Mouse (Mus musculus) granulocyte monocyte progenitor cell, adult 5-6 weeks (primary cell): ENCODE results near the gene Banf2. TPM values are rescaled to one million over a fixed set of nuclear protein-coding genes. Genes with fewer than 3 reads are reported as not detected.
A peak's percentile ranks its signal among the peaks of the same experiment; 100 is the strongest.

Experiments used
- ATAC-seq: replicated peaks from 2 replicates; pipeline ENCODE4 v1.8.0; 2016; ENCODE audit warnings: mild to moderate bottlenecking, moderate TSS enrichment, inconsistent platforms; ENCODE audit not compliant: poor library complexity, severe bottlenecking
- total RNA-seq, 2 experiments: library from RNA; stranded (forward) in 1 of 2; stranded (reverse) in 1 of 2; fragments of 200-712, 200-1000 nt in 1 of 2; fragments of >200 nt in 1 of 2; fragmentation: Nextera tagmentation in 1 of 2; gene quantifications; 2 replicates each; pipeline ENCODE4 v1.2.3; 2014 to 2017

Banf2 gene
- total RNA-seq, 2 experiments from 2014 or later: not detected

GRCm38 (mm10) chr2:144019971-144020370 lies 12.9 kb upstream of the Banf2 start:
- no peak for ATAC-seq

- no peak for ATAC-seq
Observed at GRCm38 (mm10) chr2:144022441-144022840, 10.4 kb upstream of the Banf2 start.

- ATAC-seq: 0 out of 2 replicates have a peak, but pooled peaks have one; percentile 7
Observed at GRCm38 (mm10) chr2:144025361-144025760, 7.5 kb upstream of the Banf2 start.

- no peak for ATAC-seq
Observed at GRCm38 (mm10) chr2:144026456-144026855, 6.4 kb upstream of the Banf2 start.

- ATAC-seq: no peak
Observed at GRCm38 (mm10) chr2:144030791-144031190, 2.1 kb upstream of the Banf2 start.

GRCm38 (mm10) chr2:144044726-144045125 lies 11.9 kb downstream of the Banf2 start:
- ATAC-seq: no peak

- no peak for ATAC-seq
Observed at GRCm38 (mm10) chr2:144045756-144046560, 13.1 kb downstream of the Banf2 start.

GRCm38 (mm10) chr2:144046916-144047315 lies 14.1 kb downstream of the Banf2 start:
- ATAC-seq: peak; percentile 97

- ATAC-seq: no peak
Observed at GRCm38 (mm10) chr2:144050146-144050680, 17.4 kb downstream of the Banf2 start.

- ATAC-seq: no peak
Observed at GRCm38 (mm10) chr2:144050861-144051260, 18.0 kb downstream of the Banf2 start.

- ATAC-seq: no peak
Observed at GRCm38 (mm10) chr2:144052410-144053065, 19.7 kb downstream of the Banf2 start.

- no peak for ATAC-seq
Observed at GRCm38 (mm10) chr2:144057735-144058134, 24.9 kb downstream of the Banf2 start.

- ATAC-seq: no peak
Observed at GRCm38 (mm10) chr2:144061701-144062100, 28.8 kb downstream of the Banf2 start.

GRCm38 (mm10) chr2:144065499-144065898 lies 32.6 kb downstream of the Banf2 start:
- no peak for ATAC-seq

- ATAC-seq: no peak
Observed at GRCm38 (mm10) chr2:144069663-144070062, 36.8 kb downstream of the Banf2 start.

GRCm38 (mm10) chr2:144070479-144070878 lies 37.6 kb downstream of the Banf2 start:
- no peak for ATAC-seq

- ATAC-seq: no peak
Observed at GRCm38 (mm10) chr2:144072642-144073041, 39.8 kb downstream of the Banf2 start.

- no peak for ATAC-seq
Observed at GRCm38 (mm10) chr2:144074059-144074458, 41.2 kb downstream of the Banf2 start.

GRCm38 (mm10) chr2:144076625-144077024 lies 43.8 kb downstream of the Banf2 start:
- ATAC-seq: no peak

GRCm38 (mm10) chr2:144078897-144079296 lies 46.0 kb downstream of the Banf2 start:
- no peak for ATAC-seq

- no peak for ATAC-seq
Observed at GRCm38 (mm10) chr2:144086183-144086847, 53.5 kb downstream of the Banf2 start.
